Mouse (Mus musculus): ENCODE measurements at regions not wholly inside any gene's neighbourhood (a gene's known extent, or its start where the extent isn't known, plus 50 kb on each side); places are given as distances from the start of the nearest gene placed in this dataset.

- DNase-seq (ENCODE audit: low read depth, low spot score): no peak
Measured at GRCm38 (mm10) chr14:73730796-73731195, 69.8 kb downstream of the Gm21750 start.

- DNase-seq (ENCODE audit: low read depth, low spot score): no peak
Measured at GRCm38 (mm10) chr14:73732161-73732560, 71.1 kb downstream of the Gm21750 start.

- DNase-seq (ENCODE audit: low read depth, low spot score): no peak
Measured at GRCm38 (mm10) chr14:73750790-73751189, 89.8 kb downstream of the Gm21750 start.

- DNase-seq (ENCODE audit: low read depth, low spot score): no peak
Measured at GRCm38 (mm10) chr14:73759986-73760385, 99.0 kb downstream of the Gm21750 start.

- no peak for DNase-seq (ENCODE audit: low read depth, low spot score)
Measured at GRCm38 (mm10) chr14:73772964-73773363, 111.9 kb downstream of the Gm21750 start.

- no peak for DNase-seq (ENCODE audit: low read depth, low spot score)
Measured at GRCm38 (mm10) chr14:73773810-73774209, 112.8 kb downstream of the Gm21750 start.

- peak; percentile 22 for DNase-seq (ENCODE audit: low read depth, low spot score)
Measured at GRCm38 (mm10) chr14:73776066-73776465, 115.0 kb downstream of the Gm21750 start.

- DNase-seq (ENCODE audit: low read depth, low spot score): no peak
Measured at GRCm38 (mm10) chr14:73807169-73807568, 146.1 kb downstream of the Gm21750 start.

- DNase-seq (ENCODE audit: low read depth, low spot score): no peak
Measured at GRCm38 (mm10) chr14:73838890-73839289, 177.9 kb downstream of the Gm21750 start.

- no peak for DNase-seq (ENCODE audit: low read depth, low spot score)
Measured at GRCm38 (mm10) chr14:73861782-73862181, 200.8 kb downstream of the Gm21750 start.

GRCm38 (mm10) chr14:73874337-73874736, 213.3 kb downstream of the Gm21750 start:
- DNase-seq (ENCODE audit: low read depth, low spot score): no peak

- no peak for DNase-seq (ENCODE audit: low read depth, low spot score)
Measured at GRCm38 (mm10) chr14:73875916-73876315, 214.9 kb downstream of the Gm21750 start.

- no peak for DNase-seq (ENCODE audit: low read depth, low spot score)
Measured at GRCm38 (mm10) chr14:73878267-73878666, 217.2 kb downstream of the Gm21750 start.

- no peak for DNase-seq (ENCODE audit: low read depth, low spot score)
Measured at GRCm38 (mm10) chr14:73878866-73879419, 217.9 kb downstream of the Gm21750 start.

GRCm38 (mm10) chr14:73891451-73891850, 230.4 kb downstream of the Gm21750 start:
- no peak for DNase-seq (ENCODE audit: low read depth, low spot score)

GRCm38 (mm10) chr14:73894844-73895243, 233.8 kb downstream of the Gm21750 start:
- DNase-seq (ENCODE audit: low read depth, low spot score): no peak

GRCm38 (mm10) chr14:73895266-73895665, 234.2 kb downstream of the Gm21750 start:
- DNase-seq (ENCODE audit: low read depth, low spot score): no peak

GRCm38 (mm10) chr14:73899078-73899477, 238.1 kb downstream of the Gm21750 start:
- DNase-seq (ENCODE audit: low read depth, low spot score): no peak

GRCm38 (mm10) chr14:73902085-73902713, 241.2 kb downstream of the Gm21750 start:
- no peak for DNase-seq (ENCODE audit: low read depth, low spot score)

GRCm38 (mm10) chr14:73913756-73914448, 252.9 kb downstream of the Gm21750 start:
- no peak for DNase-seq (ENCODE audit: low read depth, low spot score)

GRCm38 (mm10) chr14:73915990-73916389, 255.0 kb downstream of the Gm21750 start:
- DNase-seq (ENCODE audit: low read depth, low spot score): no peak

GRCm38 (mm10) chr14:73931095-73931494, 270.1 kb downstream of the Gm21750 start:
- DNase-seq (ENCODE audit: low read depth, low spot score): no peak

- DNase-seq (ENCODE audit: low read depth, low spot score): no peak
Measured at GRCm38 (mm10) chr14:73947316-73947715, 286.3 kb downstream of the Gm21750 start.

All from CD4-positive helper T cell, adult 2 months (primary cell).